Mouse (Mus musculus): Measurements from ENCODE around the gene Nfix. TPM values are rescaled to one million over a fixed set of nuclear protein-coding genes. Genes with fewer than 3 reads are reported as not detected.

Nfix gene
- polyA plus RNA-seq, 1 experiment, result 1.2 TPM

DNA sequence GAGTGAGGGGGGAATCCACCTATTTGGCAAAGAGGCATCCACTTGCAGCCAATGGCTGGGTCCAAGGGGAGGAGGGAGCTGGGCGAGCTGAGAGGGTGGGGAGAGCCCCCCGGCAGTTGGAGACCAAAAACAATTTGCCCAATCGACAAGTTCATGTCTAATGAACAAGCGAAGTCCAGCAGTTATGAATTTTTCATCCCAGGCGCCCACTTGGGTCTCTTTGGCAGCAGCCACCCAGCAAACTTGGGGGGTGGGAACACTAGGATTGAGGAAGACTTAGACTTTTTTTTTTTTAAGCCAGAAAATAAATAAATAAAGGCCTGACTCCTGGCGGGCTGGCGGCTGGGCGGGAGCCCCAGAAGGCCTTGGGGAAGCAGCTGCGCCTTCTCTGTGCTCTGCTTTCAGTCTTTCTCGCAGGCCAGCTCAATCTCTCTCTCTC, 25.7 kb downstream of the Nfix start:
- H3K4me1 ChIP-seq (ENCODE audit: control insufficient read depth, insufficient read depth, low read length), result peaks cover 5% of the 10 kb centered on the region
- H3K36me3 ChIP-seq (ENCODE audit: control insufficient read depth, insufficient read depth, low read length, poor library complexity, severe bottlenecking), result no peaks in the 10 kb centered on the region
- peaks cover 41% of the 10 kb centered on the region for H3K27me3 ChIP-seq (ENCODE audit: control insufficient read depth, insufficient read depth, low read length, poor library complexity, severe bottlenecking)
- H3K9me3 ChIP-seq (replicated peaks; ENCODE audit: control insufficient read depth, insufficient read depth, low read length, poor library complexity, severe bottlenecking), result no peaks in the 10 kb centered on the region
- no peak for TF ChIP-seq CTCF (IDR thresholded peaks at IDR 0.05; ENCODE audit: low read depth, low read length)
- TF ChIP-seq EP300 (IDR thresholded peaks at IDR 0.05; ENCODE audit: insufficient read depth, low read depth, low read length), result no peak
- TF ChIP-seq POLR2A (IDR thresholded peaks at IDR 0.05; ENCODE audit: insufficient read depth, low read length), result no peak
- H3K27ac ChIP-seq (ENCODE audit: insufficient read depth, low read length), result no peak overlapping the region
- no peak overlapping the region for H3K9ac ChIP-seq (ENCODE audit: low read depth, poor library complexity, severe bottlenecking)
- no peak overlapping the region for H3K4me3 ChIP-seq (ENCODE audit: low read depth, low read length)

DNA sequence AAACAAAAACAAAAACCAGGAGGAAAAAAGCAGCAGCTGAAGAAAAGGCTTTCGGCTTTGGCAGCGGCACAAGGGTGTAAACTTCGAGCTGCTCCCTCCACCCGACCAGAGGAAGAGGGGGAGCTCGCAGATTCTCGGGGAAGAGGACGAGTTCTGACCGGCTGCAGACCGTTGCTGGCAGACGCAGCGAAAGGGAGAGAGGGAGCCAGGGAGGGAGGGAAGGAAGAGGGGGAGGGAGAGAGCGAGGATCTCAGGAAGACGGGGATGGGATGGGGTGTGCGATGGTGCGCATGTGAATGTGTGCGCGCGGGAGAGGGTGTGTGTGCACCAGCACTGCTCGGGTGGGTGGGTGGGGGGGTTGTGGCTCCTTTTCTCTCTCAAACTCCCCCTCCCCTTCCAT, 26.3 kb downstream of the Nfix start:
- Histone ChIP-seq H3K27ac (ENCODE audit: insufficient read depth, low read length) (no peak overlapping the region), H3K9ac (ENCODE audit: low read depth, poor library complexity, severe bottlenecking) (peak overlapping the region; percentile 14; the same call in 1 of the 2 replicates), H3K4me3 (ENCODE audit: low read depth, low read length) (peak overlapping the region; percentile 13), H3K4me1 (ENCODE audit: control insufficient read depth, insufficient read depth, low read length) (peaks cover 5% of the 10 kb centered on the region), H3K36me3 (ENCODE audit: control insufficient read depth, insufficient read depth, low read length, poor library complexity, severe bottlenecking) (no peaks in the 10 kb centered on the region), H3K9me3 (replicated peaks; ENCODE audit: control insufficient read depth, insufficient read depth, low read length, poor library complexity, severe bottlenecking) (no peaks in the 10 kb centered on the region), H3K27me3 (ENCODE audit: control insufficient read depth, insufficient read depth, low read length, poor library complexity, severe bottlenecking) (peaks cover 38% of the 10 kb centered on the region)
- TF ChIP-seq CTCF (IDR thresholded peaks at IDR 0.05; ENCODE audit: low read depth, low read length) (no peak), EP300 (IDR thresholded peaks at IDR 0.05; ENCODE audit: insufficient read depth, low read depth, low read length) (no peak)

DNA sequence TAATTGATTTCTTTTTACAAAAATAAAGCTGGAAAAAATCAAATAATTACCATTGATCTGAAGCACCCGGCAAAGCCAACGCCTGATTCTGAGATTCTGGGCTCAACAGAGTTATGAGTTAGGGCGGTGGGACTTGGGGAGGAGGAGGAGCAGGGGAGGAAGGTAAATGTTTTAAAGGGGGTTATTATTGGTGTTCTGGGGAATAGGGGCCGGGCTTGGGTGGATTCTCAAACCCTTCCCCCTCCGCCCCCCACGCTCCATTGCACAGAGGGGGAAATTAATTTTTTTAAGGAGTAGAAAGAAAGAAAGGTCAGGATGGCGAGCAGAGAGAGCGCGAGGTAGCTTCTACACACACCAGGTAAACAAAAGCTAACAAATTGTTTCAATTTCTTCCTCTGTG, 26.8 kb downstream of the Nfix start:
- Histone ChIP-seq H3K36me3 (ENCODE audit: control insufficient read depth, insufficient read depth, low read length, poor library complexity, severe bottlenecking) (no peaks in the 10 kb centered on the region), H3K9me3 (replicated peaks; ENCODE audit: control insufficient read depth, insufficient read depth, low read length, poor library complexity, severe bottlenecking) (no peaks in the 10 kb centered on the region), H3K4me3 (ENCODE audit: low read depth, low read length) (no peak overlapping the region), H3K27ac (ENCODE audit: insufficient read depth, low read length) (no peak overlapping the region), H3K27me3 (ENCODE audit: control insufficient read depth, insufficient read depth, low read length, poor library complexity, severe bottlenecking) (peaks cover 33% of the 10 kb centered on the region), H3K9ac (ENCODE audit: low read depth, poor library complexity, severe bottlenecking) (no peak overlapping the region), H3K4me1 (ENCODE audit: control insufficient read depth, insufficient read depth, low read length) (peaks cover 5% of the 10 kb centered on the region)
- TF ChIP-seq POLR2A (IDR thresholded peaks at IDR 0.05; ENCODE audit: insufficient read depth, low read length), result no peak
- TF ChIP-seq CTCF (IDR thresholded peaks at IDR 0.05; ENCODE audit: low read depth, low read length), result no peak

DNA sequence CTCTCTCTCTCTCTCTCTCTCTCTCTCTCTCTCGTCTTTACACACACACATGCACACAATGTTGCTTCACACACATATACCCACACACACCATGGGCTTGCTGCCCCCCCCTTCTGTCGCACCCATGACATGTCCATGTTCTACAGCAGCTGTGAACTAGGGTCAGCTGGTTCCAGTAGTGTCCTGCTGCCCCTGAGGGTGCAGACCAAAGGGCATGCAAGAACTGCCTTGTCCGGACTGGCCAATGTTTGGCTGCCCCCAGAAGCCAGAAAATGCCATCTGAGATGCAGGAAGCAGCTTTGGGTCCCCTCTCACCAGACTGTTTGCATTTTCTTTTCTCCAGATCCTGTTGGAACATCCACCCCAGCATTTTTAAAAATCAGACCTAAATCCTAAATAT, 27.5 kb downstream of the Nfix start:
- Histone ChIP-seq H3K4me3 (ENCODE audit: low read depth, low read length) (no peak overlapping the region), H3K4me1 (ENCODE audit: control insufficient read depth, insufficient read depth, low read length) (peaks cover 5% of the 10 kb centered on the region)

DNA sequence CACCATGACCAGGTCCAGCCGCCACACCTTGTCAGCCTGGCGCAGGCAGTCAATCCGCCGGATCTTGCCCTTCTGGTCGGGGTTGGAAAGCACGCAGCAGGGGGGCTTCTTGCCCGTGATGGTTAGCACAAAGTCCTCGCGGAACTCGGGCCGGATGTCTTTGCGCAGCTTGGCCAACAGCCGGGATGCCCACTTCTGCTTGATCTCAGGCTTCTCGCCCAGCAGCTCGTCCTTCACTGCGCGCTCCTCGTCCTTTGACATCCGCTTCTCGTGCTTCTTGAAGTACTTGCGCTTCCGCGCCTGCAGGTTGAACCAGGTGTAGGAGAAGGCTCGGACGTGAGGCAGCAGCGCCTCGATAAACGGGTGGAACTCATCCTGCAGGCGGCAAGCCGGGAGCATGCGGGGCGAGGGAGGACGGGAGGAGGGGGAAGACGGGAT, 28.2 kb downstream of the Nfix start:
- Histone ChIP-seq H3K9ac (ENCODE audit: low read depth, poor library complexity, severe bottlenecking) (no peak overlapping the region), H3K4me1 (ENCODE audit: control insufficient read depth, insufficient read depth, low read length) (peaks cover 5% of the 10 kb centered on the region), H3K27ac (ENCODE audit: insufficient read depth, low read length) (no peak overlapping the region), H3K27me3 (ENCODE audit: control insufficient read depth, insufficient read depth, low read length, poor library complexity, severe bottlenecking) (peaks cover 32% of the 10 kb centered on the region), H3K4me3 (ENCODE audit: low read depth, low read length) (0 out of 2 replicates have a peak overlapping the region, but pooled peaks have one; percentile 8), H3K9me3 (replicated peaks; ENCODE audit: control insufficient read depth, insufficient read depth, low read length, poor library complexity, severe bottlenecking) (no peaks in the 10 kb centered on the region), H3K36me3 (ENCODE audit: control insufficient read depth, insufficient read depth, low read length, poor library complexity, severe bottlenecking) (no peaks in the 10 kb centered on the region)
- TF ChIP-seq POLR2A (IDR thresholded peaks at IDR 0.05; ENCODE audit: insufficient read depth, low read length) (no peak), EP300 (IDR thresholded peaks at IDR 0.05; ENCODE audit: insufficient read depth, low read depth, low read length) (no peak), CTCF (IDR thresholded peaks at IDR 0.05; ENCODE audit: low read depth, low read length) (no peak)

More for the DNA sequence above, 27.5 kb downstream of the Nfix start:
- Histone ChIP-seq H3K27me3 (ENCODE audit: control insufficient read depth, insufficient read depth, low read length, poor library complexity, severe bottlenecking) (peaks cover 33% of the 10 kb centered on the region), H3K27ac (ENCODE audit: insufficient read depth, low read length) (no peak overlapping the region), H3K9me3 (replicated peaks; ENCODE audit: control insufficient read depth, insufficient read depth, low read length, poor library complexity, severe bottlenecking) (no peaks in the 10 kb centered on the region), H3K9ac (ENCODE audit: low read depth, poor library complexity, severe bottlenecking) (no peak overlapping the region), H3K36me3 (ENCODE audit: control insufficient read depth, insufficient read depth, low read length, poor library complexity, severe bottlenecking) (no peaks in the 10 kb centered on the region)
- no peak for TF ChIP-seq EP300 (IDR thresholded peaks at IDR 0.05; ENCODE audit: insufficient read depth, low read depth, low read length)
- no peak for TF ChIP-seq POLR2A (IDR thresholded peaks at IDR 0.05; ENCODE audit: insufficient read depth, low read length)
- no peak for TF ChIP-seq CTCF (IDR thresholded peaks at IDR 0.05; ENCODE audit: low read depth, low read length)

DNA sequence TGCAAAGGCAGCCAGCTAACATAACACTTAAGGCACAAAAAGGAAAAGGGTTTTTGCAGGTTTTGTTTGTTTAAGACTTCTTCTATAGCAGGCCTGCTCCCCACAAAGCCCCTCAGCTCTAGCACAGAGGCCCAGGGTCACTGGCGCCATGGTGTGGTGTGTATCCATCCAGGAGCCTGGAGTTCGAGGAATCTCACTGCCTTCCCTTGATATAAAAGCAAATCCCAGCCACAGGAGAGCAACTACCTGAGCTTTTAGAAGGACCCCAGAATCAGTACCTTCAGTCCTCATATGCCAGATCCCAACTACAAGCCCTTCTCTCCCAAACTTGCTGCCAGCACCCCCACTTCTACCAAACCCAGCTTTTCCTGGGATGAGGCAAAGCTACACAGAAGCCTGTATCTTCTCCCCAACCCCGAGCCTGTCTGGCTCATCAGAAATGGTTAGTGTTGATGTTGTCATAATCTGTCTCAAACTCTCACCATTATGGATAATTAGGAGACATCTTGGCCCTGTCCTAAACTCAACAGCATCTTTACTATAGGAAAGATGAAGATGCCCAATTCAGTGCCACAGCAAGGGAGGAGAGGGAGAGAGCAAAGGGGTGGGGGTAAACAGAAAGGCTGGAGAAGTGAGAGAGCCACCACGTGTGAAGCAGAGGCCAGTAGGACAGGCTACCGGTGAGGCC, 29.0 kb downstream of the Nfix start:
- H3K9ac ChIP-seq (ENCODE audit: low read depth, poor library complexity, severe bottlenecking), result no peak overlapping the region
- TF ChIP-seq POLR2A (IDR thresholded peaks at IDR 0.05; ENCODE audit: insufficient read depth, low read length) (no peak), CTCF (IDR thresholded peaks at IDR 0.05; ENCODE audit: low read depth, low read length) (no peak), EP300 (IDR thresholded peaks at IDR 0.05; ENCODE audit: insufficient read depth, low read depth, low read length) (no peak)
- H3K4me3 ChIP-seq (ENCODE audit: low read depth, low read length), result no peak overlapping the region
- no peak overlapping the region for H3K27ac ChIP-seq (ENCODE audit: insufficient read depth, low read length)
- H3K4me1 ChIP-seq (ENCODE audit: control insufficient read depth, insufficient read depth, low read length), result peaks cover 2% of the 10 kb centered on the region
- H3K36me3 ChIP-seq (ENCODE audit: control insufficient read depth, insufficient read depth, low read length, poor library complexity, severe bottlenecking), result no peaks in the 10 kb centered on the region
- no peaks in the 10 kb centered on the region for H3K9me3 ChIP-seq (replicated peaks; ENCODE audit: control insufficient read depth, insufficient read depth, low read length, poor library complexity, severe bottlenecking)
- H3K27me3 ChIP-seq (ENCODE audit: control insufficient read depth, insufficient read depth, low read length, poor library complexity, severe bottlenecking), result peaks cover 31% of the 10 kb centered on the region

Measured in ES-Bruce4 (cell line).